Mouse (Mus musculus): ENCODE measurements around the gene Pdzd7.

Pdzd7 gene

DNA sequence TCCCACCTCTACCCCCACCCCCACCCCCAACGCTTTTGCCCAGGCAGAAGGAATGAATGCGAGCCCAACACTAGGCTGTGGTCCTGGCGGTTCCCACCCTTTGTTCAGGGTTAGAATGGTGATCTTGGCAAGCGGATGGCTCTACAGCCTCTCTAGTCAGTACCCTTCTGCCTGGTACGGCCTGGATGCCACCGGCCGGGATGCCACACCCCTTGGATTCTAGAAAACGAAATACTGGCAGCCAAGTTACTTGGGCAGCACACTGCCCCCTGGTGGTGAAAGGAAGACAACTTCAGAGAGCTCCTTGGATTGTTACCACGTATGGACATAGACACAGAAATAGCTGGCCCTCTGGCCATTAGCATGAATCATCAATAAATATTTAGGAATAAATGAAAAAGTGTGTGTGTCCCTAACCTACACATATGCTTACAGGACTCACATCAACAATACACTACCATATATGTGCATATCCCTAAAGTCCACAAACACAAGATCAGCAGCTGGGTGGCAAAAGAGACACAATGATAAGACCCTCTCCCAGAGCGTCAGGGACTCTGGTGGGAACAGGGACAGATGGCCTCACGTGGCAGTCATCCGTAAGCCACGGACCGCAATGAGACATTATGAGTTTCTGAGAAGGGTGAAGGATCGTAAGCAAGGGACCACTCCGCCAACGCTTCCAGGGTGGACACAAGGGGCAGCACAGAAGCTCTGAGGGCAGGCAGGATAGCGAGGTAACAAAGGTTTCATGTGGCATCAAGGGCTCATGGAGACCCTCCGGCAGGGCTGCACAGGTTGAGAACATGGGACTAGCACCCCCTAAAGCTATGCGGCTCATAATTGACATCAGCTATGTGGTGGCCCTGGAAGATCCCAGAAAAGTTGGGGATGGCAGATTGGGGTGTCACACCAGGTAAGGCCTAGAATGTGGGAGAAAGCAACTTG is 14.5 kb downstream of the Pdzd7 start:
- peak; percentile 84 to 90 for DNase-seq

DNA sequence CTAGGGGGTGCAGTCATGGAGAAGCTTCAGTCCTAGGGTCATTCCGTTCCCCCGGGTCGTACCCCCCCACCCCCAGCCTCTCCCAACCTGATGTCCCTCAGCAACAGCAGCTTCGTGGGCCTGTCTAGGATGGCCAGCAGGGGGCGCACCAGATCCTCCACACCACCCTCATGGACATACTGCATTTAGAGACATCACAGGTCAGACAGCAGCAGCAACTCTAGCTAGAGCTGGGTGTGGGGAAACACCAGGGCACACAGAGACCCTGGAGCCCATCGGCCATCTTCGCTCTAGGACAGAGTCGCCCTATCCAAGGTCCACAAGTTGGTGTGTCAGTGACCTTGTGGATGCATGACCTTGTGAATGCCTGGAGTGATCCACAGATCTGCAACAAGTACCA is 15.4 kb downstream of the Pdzd7 start:
- peak; percentile 84 to 87 for DNase-seq

GRCm38 (mm10) chr19:45029571-45029970 is 15.9 kb downstream of the Pdzd7 start:
- no peak for DNase-seq

DNA sequence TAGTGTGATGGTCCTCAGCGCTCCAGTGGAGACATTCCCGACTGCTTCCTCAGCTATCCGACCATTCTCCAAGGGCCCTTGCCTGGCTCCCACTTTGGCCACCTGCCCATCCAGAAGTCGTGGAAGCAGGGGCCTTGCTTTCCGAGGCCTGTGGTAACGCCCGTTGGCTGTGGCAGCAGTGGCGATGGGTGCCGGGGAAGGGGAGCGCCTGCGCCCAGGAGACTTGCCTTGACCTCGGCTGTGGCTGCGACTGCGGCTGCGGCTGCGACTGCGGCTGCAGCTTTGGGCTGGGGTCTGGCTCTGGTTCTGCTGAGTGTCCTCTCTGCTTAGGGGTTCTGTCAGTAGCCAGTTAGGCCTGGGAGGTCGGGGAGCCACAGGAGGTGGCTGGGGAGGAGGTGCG is 16.8 kb downstream of the Pdzd7 start:
- DNase-seq: no peak

- no peak for DNase-seq
Measured at GRCm38 (mm10) chr19:45027848-45028247, 17.7 kb downstream of the Pdzd7 start.

DNA sequence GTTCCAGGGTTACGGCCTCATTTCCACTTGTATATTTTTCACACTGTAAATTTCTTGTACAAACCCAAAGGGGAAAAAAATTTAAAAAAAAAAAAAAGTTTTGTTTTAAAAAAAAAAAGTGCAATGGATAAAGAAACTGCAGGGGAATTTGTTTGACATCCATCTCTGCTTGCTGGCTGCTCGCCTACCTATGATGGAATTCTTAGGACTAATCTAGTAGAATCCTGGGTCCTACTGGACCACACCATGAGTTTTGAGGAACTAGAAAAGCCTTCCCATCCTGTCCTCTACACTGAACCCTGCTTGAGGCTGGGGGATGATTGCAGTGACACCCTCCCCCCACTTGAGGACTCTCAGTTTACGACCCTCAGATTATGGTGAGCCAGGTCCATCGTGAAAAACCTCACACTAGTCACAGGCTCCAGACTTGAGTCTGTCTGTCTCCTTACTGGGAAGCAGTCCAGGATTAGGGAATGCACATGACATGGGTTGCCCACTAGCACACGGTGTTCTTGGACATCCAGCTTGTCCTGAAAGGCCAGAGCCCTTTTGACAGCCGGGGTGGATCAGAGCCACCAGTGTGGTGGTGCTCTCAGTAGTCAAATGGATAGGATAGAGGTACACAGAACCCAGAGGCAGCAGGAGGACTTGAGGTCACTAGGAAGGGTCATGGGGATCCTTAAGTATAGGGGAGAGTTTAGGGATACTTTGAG is 18.4 kb downstream of the Pdzd7 start:
- DNase-seq: no peak

GRCm38 (mm10) chr19:45025937-45026568 is 19.5 kb downstream of the Pdzd7 start:
- no peak for DNase-seq

DNA sequence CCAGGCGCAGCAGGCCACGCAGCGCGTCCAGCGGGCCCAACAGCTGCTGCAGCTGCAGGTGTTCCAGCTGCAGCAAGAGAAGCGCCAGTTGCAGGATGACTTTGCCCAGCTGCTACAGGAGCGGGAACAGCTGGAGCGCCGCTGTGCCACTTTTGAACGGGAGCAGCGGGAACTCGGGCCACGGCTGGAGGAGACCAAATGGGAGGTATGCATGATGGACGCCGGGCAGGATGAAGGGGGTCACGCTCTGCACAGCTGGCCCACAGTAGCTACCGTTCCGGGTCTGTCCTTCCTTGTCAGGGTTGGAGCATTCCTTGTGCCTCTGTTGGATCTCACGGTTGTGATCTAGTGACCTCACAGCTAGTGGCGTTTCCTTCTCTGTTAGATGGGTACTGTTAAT is 20.7 kb downstream of the Pdzd7 start:
- DNase-seq: peak; percentile 30 to 44

DNA sequence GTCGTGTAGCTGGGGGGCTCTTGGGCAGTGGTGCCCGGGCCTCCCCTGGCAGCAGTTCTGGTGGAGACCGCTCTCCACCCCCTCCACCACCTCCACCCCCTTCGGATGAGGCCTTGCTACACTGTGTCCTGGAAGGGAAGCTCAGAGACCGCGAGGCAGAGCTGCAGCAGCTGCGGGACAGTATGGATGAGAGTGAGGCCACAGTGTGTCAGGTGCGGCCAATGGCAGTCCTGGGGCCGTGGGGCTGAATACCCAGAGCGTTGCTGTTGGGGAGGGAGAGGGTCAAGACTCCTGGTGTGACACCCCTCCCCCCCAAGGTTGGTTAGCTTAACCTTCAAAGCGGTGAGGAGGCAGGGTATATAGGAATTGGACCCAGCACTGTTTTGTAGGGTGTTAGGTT is 21.5 kb downstream of the Pdzd7 start:
- no peak for DNase-seq

- no peak for DNase-seq
Measured at GRCm38 (mm10) chr19:45021362-45021761, 24.2 kb downstream of the Pdzd7 start.

DNA sequence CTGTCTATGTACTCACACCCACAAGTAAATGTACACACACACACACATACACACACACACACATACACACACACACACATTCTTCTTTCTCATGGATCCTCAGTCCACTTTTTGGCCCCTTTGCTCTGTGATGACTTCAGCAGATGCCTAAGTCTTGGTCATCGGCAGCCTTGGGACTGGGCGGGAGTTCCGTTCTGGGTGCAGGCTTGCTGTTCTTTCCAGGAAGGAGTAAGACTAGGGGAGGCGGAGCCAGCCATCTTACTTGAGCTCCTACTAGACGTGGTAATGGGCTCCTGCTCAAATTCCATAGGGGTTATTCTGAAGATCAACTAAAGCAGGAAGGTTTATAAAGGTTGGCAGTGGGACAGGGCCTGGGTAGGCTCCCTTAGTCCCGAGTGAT is 25.2 kb downstream of the Pdzd7 start:
- peak; percentile 58 to 74 for DNase-seq

DNA sequence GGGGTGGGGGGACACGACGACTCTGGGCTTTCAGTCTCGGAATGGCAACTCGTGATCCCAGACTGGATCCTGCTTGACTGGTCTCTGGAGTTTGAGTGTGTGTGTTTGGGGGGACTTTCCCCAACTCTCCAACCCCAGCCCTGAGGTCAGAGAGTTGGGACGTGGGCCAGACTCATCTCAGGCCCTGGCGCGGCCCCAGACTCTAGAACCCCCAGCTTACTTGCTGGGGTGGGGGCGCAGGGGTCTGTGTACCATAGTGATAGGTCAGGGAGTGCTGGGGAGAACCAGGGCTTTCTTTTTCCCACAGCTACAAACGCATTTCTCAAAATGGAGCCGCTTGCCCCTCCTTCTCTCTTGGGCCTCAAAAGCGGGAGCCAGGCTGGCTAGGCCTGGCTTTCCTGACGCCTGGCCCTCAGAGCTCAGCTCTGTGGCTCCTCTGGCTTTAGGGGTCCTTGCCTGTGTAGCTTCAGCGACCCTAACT is 27.1 kb downstream of the Pdzd7 start:
- peak; percentile 53 to 68 for DNase-seq

DNA sequence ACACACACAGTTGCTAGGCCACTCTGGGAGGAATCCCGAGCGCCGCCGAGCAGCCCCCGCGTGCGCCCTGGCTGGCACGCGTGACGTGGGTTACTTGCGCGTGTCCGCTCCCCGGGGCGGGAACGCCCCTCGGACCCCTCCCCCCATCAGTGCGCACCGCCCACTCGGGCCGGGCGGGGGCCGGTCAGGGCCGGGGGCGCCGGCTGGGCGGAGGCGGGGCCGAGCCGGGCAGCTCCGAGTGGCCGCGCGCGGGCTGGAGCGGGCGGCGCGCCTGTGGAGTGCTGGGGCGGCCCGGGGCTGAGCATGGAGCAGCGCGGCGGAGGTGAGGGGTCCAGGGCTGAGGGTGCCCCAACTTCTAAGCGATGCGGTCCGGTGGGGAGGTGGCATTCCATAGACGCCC is 27.6 kb downstream of the Pdzd7 start:
- DNase-seq: peak; percentile 92 to 95

DNA sequence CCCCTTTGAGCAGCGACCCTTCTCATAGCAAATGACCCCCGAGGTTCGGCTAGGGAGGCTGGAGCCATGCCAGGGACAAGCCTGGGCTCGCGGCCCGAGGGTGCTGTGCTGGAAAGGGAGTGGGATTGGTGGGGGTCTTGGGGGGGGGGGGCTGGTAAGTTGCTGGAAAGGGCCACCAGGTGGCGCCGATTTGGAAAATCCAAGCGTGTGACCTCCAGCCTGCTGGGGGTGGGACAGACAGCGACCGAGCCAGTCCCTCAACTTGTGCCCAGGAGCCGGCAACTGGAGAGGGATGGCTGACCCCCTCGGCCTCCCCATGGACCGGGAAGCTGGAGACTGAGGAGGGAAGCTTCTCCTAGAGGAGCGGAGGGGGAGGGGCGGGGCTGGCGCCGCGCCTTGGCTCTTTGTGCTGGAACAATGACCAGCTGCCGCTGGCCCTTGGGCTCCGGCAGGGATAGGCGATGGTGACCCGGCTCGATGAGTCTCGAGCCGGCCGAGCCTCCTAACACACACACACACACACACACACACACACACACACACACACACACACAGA is 28.2 kb downstream of the Pdzd7 start:
- peak; percentile 92 to 95 for DNase-seq

DNA sequence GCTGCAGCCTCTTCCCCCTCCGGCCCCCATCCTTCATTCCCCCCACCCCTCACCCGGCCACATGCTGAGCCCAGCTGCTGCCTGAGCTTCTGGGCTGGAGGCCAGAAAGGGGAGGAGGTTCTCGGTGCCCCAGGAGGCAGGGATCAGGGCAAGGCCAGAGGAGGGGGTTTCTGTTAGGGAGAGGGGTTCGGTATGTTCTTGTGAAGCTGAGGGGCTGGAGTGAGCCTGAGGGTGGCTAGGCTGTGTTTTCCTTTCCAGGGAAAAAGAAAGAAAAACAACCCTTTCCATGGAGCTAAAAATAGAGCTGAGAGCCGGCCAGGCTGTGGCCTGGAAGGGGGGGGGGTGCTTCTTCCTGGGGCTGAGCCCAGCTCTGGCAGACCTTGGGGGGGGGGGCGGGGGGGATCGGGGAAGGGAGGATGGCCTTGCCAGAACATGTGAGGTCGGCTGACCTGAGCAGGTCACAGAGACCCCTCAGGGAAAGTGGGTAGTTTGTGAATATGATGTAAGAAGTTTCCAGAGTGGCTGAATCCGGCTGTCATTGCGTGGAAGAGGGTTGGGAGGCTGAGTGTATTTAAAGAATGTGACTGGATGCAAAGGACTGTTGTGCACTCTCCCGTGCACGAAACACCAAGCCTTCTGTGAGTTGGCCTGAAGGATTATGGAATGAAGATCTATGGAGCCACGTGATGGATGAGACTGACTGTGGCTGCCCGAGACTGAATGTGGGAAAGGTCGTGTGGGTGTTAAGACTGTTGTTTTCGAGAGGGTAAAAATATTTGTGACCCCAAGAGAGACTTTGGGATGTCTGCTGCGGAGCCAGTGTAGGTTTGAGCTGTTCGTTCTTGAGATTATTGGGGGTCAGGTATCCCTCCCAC is 28.9 kb downstream of the Pdzd7 start:
- peak; percentile 87 to 92 for DNase-seq

DNA sequence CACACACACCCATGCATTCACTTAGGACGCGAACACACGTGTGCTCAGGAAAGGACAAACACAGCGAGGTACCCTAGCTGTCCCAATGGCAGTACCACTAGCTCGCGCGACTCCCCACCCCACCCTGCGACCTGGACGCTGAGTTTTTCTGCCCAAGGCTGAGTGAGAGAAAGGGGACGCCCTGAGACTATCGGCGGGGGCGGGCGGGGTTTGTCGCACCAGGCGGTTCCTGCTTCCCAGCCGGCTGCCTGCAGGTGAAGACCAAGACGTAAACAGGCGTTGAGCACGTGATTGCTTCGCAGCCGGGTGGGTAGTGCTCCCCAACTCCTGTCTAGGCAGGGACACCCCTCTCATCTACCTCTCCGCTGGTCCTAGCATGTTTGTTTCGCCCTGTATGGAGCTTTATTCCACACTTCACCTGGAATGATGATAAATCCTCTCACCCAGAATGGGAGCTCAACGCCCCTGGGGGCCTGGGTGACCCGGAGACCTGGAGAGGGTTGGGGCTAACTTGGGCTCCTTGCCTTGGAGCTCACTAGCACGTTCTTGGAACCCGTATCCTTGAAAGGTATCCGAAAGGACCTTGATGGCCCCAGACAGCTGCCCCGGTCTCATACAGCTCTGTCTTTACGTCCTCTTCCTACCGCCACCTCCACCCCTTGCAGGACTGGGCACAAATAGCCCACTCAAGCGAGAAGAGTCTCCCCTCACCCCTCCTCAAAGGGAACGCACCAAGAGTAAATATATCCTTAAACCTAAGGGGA is 29.8 kb downstream of the Pdzd7 start:
- peak; percentile 71 to 83 for DNase-seq

DNA sequence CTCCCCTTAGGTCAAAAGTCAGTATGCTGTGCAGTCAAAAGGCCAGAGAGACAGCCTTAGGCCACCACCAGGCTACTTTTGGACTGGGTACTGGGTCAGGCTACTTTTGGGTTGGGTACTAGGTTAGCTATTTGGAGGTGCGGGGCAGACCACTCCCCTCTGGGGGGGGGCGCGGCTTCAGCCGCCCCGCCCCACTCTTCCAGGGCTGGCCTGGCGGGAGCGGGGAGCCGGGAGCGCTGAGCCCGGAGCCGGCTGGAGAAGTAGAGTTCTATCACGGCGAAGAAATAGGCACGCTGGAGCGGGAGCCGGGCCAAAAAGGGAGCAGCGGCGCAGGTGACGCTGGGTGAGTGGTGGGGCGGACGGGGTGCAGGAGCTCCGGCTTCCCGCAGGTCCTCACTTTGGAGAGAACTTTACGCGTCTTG is 30.5 kb downstream of the Pdzd7 start:
- DNase-seq: peak; percentile 78 to 86

DNA sequence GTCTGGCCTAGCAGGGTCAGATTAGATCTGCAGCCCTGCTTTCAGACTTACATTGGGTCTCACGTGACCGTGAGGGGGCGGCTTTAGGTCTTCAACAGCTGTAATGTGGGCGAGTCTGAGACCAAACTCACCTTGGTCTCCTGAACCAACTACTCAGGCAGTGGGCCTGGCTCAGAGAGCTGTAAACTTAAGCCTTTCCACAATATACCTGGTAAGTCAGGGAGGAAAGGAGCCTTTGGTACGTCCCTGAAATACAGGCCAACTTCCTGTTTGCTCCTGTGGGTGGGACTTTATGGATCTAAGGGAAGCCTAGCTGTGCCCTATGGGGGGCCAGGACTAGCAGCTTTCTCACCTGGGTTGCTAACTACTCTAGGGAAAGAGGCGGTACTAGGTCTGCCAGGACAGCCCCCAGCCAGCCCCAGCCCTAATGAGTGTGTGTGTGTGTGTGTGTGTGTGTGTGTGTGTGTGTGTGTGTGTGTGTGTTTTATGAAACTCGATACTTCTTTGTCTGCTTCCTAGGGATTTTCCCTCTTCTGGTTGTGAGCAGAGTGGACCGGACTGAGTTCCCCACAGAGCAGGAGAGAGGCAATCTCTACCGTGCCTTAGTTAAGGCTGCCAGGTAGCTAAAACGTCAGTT is 31.1 kb downstream of the Pdzd7 start, which contains the start of gene Lzts2:
Gene Lzts2, plus strand, starts transcription at position 80 of the 637 bp plus-strand sequence.
- DNase-seq: peak; percentile 52 to 65

- DNase-seq: peak in 1 of 2 experiments; percentile 18
Measured at GRCm38 (mm10) chr19:45013581-45014225, 31.8 kb downstream of the Pdzd7 start.

DNA sequence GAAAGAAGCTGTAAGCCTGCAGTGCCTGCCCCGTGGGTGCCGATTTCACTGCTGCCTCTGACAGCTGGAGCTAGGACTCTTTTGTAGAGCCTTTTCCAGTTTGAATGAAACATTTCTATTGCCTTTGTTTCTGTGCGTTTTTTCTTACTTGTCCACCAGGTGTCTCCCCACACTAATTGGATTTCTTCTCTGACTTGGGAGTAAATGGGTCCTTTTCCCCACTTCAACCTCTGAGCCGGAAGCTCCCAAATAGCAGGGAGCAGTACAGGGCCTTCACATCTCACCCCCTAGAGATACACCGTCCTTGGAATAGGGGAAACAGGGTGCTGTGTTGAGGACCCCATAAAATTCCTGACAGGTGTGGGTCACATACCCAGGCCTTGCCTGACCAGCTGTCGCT is 32.9 kb downstream of the Pdzd7 start:
- peak in 1 of 2 experiments; percentile 35 for DNase-seq
